Mouse (Mus musculus) heart, embryonic 14.5 days (tissue): Measurements from ENCODE around the gene Cox11. TPM values are rescaled to one million over a fixed set of nuclear protein-coding genes. Genes with fewer than 3 reads are reported as not detected.

Experiments used
- ATAC-seq: fragments of 200-750 bp; cut with Nextera tagmentation; 2 replicates; pipeline ENCODE4 v1.8.0; 2017; ENCODE audit warnings: low read depth, moderate TSS enrichment; ENCODE audit not compliant: insufficient number of reproducible peaks, insufficient read depth, low FRiP score
- H3K27ac ChIP-seq, 2 experiments: fragments of 200-500 bp in 1 of 2; fragments of 300-500 bp in 1 of 2; sonication (generic) in 1 of 2; replicated peaks in 1 of 2; 2 replicates each; pipeline ENCODE4 v1.5.1; 2012 to 2014; ENCODE audit warnings: low read depth in 2 of 2, low read length in 2 of 2, control low read depth in 1 of 2, mild to moderate bottlenecking in 1 of 2, mixed read lengths in 1 of 2; ENCODE audit not compliant: control insufficient read depth in 1 of 2, insufficient read depth in 1 of 2
- H3K27me3 ChIP-seq: fragments of 300-500 bp; sonication (generic); 2 replicates; pipeline ENCODE4 v1.6.1; 2014; ENCODE audit warnings: mild to moderate bottlenecking, low read length, control low read depth; ENCODE audit not compliant: control insufficient read depth, insufficient read depth
- H3K36me3 ChIP-seq: fragments of 300-500 bp; sonication (generic); 2 replicates; pipeline ENCODE4 v1.6.1; 2014; ENCODE audit warnings: mild to moderate bottlenecking, control low read depth, low read length, mixed read lengths; ENCODE audit not compliant: control insufficient read depth, insufficient read depth
- H3K4me1 ChIP-seq, 2 experiments: fragments of 200-500 bp in 1 of 2; fragments of 300-500 bp in 1 of 2; sonication (generic) in 1 of 2; 2 replicates each; pipeline ENCODE4 v1.6.1; 2012 to 2014; ENCODE audit warnings: low read length in 2 of 2, control low read depth in 1 of 2, mixed read lengths in 1 of 2; ENCODE audit not compliant: control insufficient read depth in 2 of 2, insufficient read depth in 2 of 2
- H3K4me2 ChIP-seq: fragments of 300-500 bp; sonication (generic); 2 replicates; pipeline ENCODE4 v1.6.1; 2014; ENCODE audit warnings: mild to moderate bottlenecking, low read length
- H3K4me3 ChIP-seq, 2 experiments: fragments of 200-500 bp in 1 of 2; fragments of 300-500 bp in 1 of 2; sonication (generic) in 1 of 2; 2 replicates each; pipeline ENCODE4 v1.5.1; 2012 to 2014; ENCODE audit warnings: low read length in 2 of 2, mild to moderate bottlenecking in 2 of 2, control low read depth in 1 of 2, low read depth in 1 of 2, moderate library complexity in 1 of 2; ENCODE audit not compliant: control insufficient read depth in 1 of 2, insufficient read depth in 1 of 2
- H3K9ac ChIP-seq: fragments of 300-500 bp; sonication (generic); 2 replicates; pipeline ENCODE4 v1.6.1; 2014; ENCODE audit warnings: mild to moderate bottlenecking, low read length
- H3K9me3 ChIP-seq: fragments of 300-500 bp; sonication (generic); 2 replicates; pipeline ENCODE4 v1.6.1; 2016; ENCODE audit warnings: low read length, control low read depth; ENCODE audit not compliant: control insufficient read depth
- WGBS: fragments of 180-500 bp; shearing (Covaris S2); extraction: QIAGEN DNeasy Blood & Tissue Kit; methylation state at CpG from one replicate; pipeline ENCODE4 v1.1.7; 2014; 5-methylcytosine and 5-hydroxymethylcytosine counted together
- polyA plus RNA-seq: library from polyadenylated mRNA; unstranded; fragments of >200 nt; fragmentation: Nextera tagmentation; extraction: Ambion mirVana; gene quantifications from 2 replicates; pipeline ENCODE4 v1.2.1, GENCODE M21; 2014

The Cox11 gene
- polyA plus RNA-seq, 1 experiment from 2014 or later: 30.8 TPM

- H3K36me3 ChIP-seq: peaks cover 69% of the 10 kb centered on the region
- H3K27me3 ChIP-seq: no peaks in the 10 kb centered on the region
- H3K4me2 ChIP-seq: no peak overlapping the region
- H3K9ac ChIP-seq: no peak overlapping the region
- no peaks in the 10 kb centered on the region for H3K9me3 ChIP-seq
- H3K4me1 ChIP-seq: no peaks in the 10 kb centered on the region
- H3K27ac ChIP-seq: no peak overlapping the region
- 87% methylated on average over 6 of the region's 6 CpGs for WGBS
- ATAC-seq: no peak
- H3K4me3 ChIP-seq: no peak overlapping the region
Observed at GRCm38 (mm10) chr11:90649777-90650176, 11.8 kb downstream of the Cox11 start.

- peaks cover 67% of the 10 kb centered on the region for H3K36me3 ChIP-seq
- H3K27ac ChIP-seq: no peak overlapping the region; a peak in 1 of 4 replicates
- no peaks in the 10 kb centered on the region for H3K27me3 ChIP-seq
- no peak overlapping the region for H3K9ac ChIP-seq
- H3K9me3 ChIP-seq: no peaks in the 10 kb centered on the region
- no peak overlapping the region for H3K4me2 ChIP-seq
- ATAC-seq: no peak
- 45% methylated on average over 9 of the region's 9 CpGs for WGBS
- H3K4me1 ChIP-seq: no peaks in the 10 kb centered on the region
- no peak overlapping the region for H3K4me3 ChIP-seq
Observed at GRCm38 (mm10) chr11:90650231-90650885, 12.4 kb downstream of the Cox11 start.

GRCm38 (mm10) chr11:90652603-90653002, 14.6 kb downstream of the Cox11 start:
- Histone ChIP-seq H3K27ac (no peak overlapping the region), H3K9ac (no peak overlapping the region), H3K36me3 (peaks cover 67% of the 10 kb centered on the region), H3K4me2 (no peak overlapping the region), H3K9me3 (no peaks in the 10 kb centered on the region), H3K27me3 (no peaks in the 10 kb centered on the region), H3K4me1 (no peaks in the 10 kb centered on the region), H3K4me3 (no peak overlapping the region)
- ATAC-seq: no peak
- 79% methylated on average over 4 of the region's 4 CpGs for WGBS

DNA sequence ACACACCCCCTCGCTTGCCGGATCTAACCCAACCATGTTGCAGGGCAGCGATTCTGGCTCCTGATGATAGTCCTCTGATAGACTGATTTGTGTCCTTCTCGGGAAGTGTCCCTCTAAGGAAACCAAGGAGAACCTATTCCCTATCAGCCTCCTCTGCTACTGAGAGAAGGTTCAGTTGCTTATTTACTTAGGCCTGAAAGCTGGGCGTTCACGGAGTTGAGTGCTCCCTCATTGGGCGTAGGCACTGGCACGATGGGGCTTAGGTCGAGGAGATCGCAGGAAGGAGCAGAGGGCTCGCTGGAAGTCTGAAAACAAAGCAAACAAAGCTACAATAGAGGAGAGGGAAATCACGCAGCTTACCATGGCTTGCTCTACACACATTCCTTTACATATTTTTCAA, 19.6 kb downstream of the Cox11 start:
- H3K27ac ChIP-seq: no peak overlapping the region
- H3K9ac ChIP-seq: no peak overlapping the region
- no peaks in the 10 kb centered on the region for H3K4me1 ChIP-seq
- no peak for ATAC-seq
- H3K27me3 ChIP-seq: no peaks in the 10 kb centered on the region
- no peak overlapping the region for H3K4me2 ChIP-seq
- H3K36me3 ChIP-seq: peaks cover 62% of the 10 kb centered on the region
- H3K4me3 ChIP-seq: no peak overlapping the region
- WGBS: 84% methylated on average over 12 of the region's 12 CpGs
- no peaks in the 10 kb centered on the region for H3K9me3 ChIP-seq

- H3K4me3 ChIP-seq: no peak overlapping the region
- peaks cover 9 to 22% of the 10 kb centered on the region in 2 experiments for H3K4me1 ChIP-seq
- H3K36me3 ChIP-seq: peaks cover 53% of the 10 kb centered on the region
- H3K9me3 ChIP-seq: no peaks in the 10 kb centered on the region
- no peak for ATAC-seq
- H3K27ac ChIP-seq: no peak overlapping the region
- H3K4me2 ChIP-seq: no peak overlapping the region
- no peak overlapping the region for H3K9ac ChIP-seq
- H3K27me3 ChIP-seq: no peaks in the 10 kb centered on the region
- WGBS: 76% methylated on average over 4 of the region's 4 CpGs
Observed at GRCm38 (mm10) chr11:90660662-90661061, 22.7 kb downstream of the Cox11 start.

GRCm38 (mm10) chr11:90663052-90663451, 25.1 kb downstream of the Cox11 start:
- no peak for ATAC-seq
- Histone ChIP-seq H3K27me3 (no peaks in the 10 kb centered on the region), H3K27ac (no peak overlapping the region), H3K4me3 (no peak overlapping the region), H3K36me3 (peaks cover 32% of the 10 kb centered on the region), H3K4me2 (no peak overlapping the region), H3K9me3 (no peaks in the 10 kb centered on the region), H3K9ac (no peak overlapping the region), H3K4me1 (peaks cover 14 to 27% of the 10 kb centered on the region in 2 experiments)
- 64% methylated on average over 3 of the region's 3 CpGs for WGBS

DNA sequence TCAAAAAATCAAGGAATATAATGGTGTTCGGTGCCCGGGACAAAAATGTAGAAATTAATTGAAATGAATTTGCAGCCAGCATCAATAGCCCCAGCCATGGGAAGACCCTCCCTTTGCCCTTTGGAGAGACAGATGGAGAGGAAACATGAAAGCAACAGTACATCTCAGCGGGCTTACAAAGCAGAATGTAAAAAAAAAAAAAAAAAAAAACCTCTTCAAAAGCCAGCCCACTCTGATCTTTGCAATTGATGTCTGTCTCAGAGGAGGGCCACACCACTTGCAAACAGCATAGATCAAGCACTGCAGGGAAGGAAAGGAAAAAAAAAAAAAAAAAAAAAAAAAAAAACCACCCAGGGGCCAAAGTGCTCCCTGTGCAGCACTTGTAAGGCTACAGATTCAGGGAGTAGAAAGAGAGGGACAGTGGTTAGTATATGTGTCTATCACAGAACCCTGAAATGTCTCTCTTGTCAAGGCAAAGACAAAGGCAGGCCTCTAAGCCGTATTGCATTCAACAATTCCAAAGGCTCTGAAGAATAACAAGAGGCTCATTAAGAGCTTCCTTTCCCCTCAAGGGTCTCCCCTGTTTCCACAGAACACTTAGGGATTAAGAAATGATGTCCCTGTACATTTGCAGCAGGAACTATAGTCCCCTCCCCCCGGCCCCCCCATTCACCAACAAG, 25.8 kb downstream of the Cox11 start:
- WGBS: 66% methylated on average over 5 of the region's 5 CpGs
- no peak overlapping the region for H3K4me2 ChIP-seq

More for the DNA sequence above, 25.8 kb downstream of the Cox11 start:
- Histone ChIP-seq H3K9ac (no peak overlapping the region), H3K27ac (peak overlapping the region in 1 of 2 experiments; percentile 14; a peak in 1 of 4 replicates), H3K9me3 (no peaks in the 10 kb centered on the region), H3K4me3 (no peak overlapping the region), H3K4me1 (peaks cover 14 to 27% of the 10 kb centered on the region in 2 experiments), H3K27me3 (no peaks in the 10 kb centered on the region), H3K36me3 (peaks cover 34% of the 10 kb centered on the region)
- ATAC-seq: no peak
